Mouse (Mus musculus): Measurements from ENCODE around the gene Cdipt.
A peak's percentile ranks its signal among the peaks of the same experiment; 100 is the strongest.

The Cdipt gene

DNA sequence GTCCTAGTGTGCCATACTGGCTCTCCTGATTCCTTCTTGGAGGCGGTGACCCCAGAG lies at the start of gene Cdipt:
Gene Cdipt (plus strand): TSS at position 22 of the 57 bp plus-strand sequence.
- no peak for DNase-seq (ENCODE audit: low spot score)

DNA sequence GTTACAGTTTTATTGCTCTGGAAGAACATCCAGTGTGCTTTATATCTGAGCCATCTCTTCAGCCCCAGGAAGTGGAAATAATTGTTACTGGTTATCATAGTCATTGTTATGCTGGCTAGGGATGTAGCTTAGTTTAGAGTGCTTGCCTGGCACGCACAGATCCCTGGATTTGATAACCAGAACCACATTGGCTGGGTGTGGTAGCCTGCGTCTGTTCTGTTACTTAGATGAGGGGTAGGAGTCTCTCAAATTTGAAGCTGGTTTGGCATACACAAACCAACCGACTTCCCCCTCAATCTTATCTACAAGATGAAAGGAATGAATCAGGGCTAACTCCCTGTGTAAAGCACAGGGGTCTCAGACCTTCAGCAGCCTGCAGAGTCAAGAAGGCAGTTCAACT lies 49.4 kb upstream of the Cdipt start:
- DNase-seq (ENCODE audit: low spot score) = no peak

GRCm38 (mm10) chr7:126928384-126929037 lies 47.2 kb upstream of the Cdipt start, which contains the start of gene Kctd13:
Kctd13 (plus strand) TSS chr7:126928879.
- peak; percentile 89 for DNase-seq (ENCODE audit: low spot score)

- DNase-seq (ENCODE audit: low spot score) = no peak
These were observed 46.7 kb upstream of the Cdipt start for GRCm38 (mm10) chr7:126929046-126929445.

DNA sequence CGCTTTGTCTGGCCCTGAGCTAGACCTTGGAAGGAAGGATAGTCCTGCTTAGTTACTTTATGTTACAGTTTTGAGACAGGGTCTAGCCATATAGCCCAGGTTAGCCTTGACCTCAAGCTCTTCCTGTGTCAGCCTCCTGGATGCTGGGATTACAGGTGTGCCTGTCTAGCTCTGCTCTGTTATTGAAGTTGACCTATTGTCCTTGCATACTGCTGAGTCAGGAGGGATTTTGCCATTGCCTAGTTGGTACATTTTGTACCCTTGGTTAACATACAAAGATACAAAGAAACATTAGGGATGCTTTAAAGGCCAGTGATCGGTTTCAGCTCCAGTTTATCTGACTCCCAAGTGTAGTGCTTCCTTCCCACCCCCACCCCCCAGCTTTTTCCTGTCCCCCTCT lies 43.1 kb upstream of the Cdipt start:
- no peak for DNase-seq (ENCODE audit: low spot score)

- DNase-seq (ENCODE audit: low spot score) = no peak
These were observed 34.5 kb upstream of the Cdipt start for GRCm38 (mm10) chr7:126941171-126941570.

DNA sequence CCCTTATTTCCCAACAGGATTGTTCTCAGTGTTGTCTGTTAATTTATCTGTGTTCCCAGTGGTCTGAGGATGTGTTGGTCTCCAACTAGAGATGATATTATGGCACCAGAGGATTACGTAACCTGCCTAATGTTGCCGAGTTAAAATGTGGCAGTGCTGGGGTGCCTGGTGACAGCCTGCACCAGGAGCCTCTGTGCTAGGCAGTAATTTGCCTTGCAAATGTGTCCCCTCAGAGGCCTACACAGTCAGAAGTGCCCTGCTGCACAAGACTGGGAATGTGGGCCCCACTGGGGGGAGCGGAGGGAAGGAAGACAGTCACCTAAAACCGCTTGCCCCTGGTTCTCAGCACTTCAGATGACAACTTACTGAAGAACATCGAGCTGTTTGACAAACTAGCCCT lies 33.9 kb upstream of the Cdipt start:
- DNase-seq (ENCODE audit: low spot score) = no peak

GRCm38 (mm10) chr7:126946530-126946929 lies 29.2 kb upstream of the Cdipt start:
- DNase-seq (ENCODE audit: low spot score) = no peak

DNA sequence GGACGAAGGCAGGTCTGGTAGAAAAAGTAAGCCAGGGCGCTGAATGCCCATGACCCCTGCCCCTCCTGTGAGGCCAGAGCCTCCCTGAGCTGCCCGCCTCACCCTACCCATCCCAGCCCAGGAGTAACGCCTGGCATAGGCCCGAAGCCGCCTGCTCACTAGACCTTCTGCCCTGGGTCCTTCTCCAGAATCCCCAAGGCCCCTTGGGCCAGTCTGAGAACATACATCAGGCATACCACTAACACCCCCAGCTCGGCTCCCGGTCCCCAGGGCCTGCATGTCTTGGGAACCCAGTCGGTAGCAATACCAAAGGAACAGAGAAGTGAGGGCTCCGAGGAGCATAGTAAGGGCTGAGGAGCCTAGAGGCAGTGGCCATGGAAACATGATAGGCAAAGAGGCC lies 27.1 kb upstream of the Cdipt start:
- DNase-seq (ENCODE audit: low spot score) = no peak

DNA sequence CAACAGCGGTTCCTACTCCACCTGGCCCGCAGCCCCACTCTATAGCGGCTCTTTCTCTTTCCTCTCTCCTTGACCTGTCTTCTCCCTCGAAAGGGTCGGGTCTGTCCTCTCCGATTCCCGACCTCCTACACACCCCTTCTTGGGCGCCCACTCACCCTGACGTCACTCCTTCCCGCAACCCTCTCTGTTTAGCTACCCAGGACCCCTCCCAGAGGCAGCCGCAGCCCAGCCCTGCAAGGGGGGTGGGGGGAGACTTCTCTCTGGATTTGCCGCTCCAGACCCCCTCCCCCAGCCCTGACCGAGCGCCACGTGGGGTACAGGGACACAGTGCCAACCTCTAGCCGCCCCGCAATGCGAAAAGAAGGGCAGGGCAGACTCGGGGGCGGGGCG lies 26.3 kb upstream of the Cdipt start, which contains the start of gene Asphd1:
Gene Asphd1 (minus strand): TSS at position 180 of the 390 bp plus-strand sequence.
- no peak for DNase-seq (ENCODE audit: low spot score)

DNA sequence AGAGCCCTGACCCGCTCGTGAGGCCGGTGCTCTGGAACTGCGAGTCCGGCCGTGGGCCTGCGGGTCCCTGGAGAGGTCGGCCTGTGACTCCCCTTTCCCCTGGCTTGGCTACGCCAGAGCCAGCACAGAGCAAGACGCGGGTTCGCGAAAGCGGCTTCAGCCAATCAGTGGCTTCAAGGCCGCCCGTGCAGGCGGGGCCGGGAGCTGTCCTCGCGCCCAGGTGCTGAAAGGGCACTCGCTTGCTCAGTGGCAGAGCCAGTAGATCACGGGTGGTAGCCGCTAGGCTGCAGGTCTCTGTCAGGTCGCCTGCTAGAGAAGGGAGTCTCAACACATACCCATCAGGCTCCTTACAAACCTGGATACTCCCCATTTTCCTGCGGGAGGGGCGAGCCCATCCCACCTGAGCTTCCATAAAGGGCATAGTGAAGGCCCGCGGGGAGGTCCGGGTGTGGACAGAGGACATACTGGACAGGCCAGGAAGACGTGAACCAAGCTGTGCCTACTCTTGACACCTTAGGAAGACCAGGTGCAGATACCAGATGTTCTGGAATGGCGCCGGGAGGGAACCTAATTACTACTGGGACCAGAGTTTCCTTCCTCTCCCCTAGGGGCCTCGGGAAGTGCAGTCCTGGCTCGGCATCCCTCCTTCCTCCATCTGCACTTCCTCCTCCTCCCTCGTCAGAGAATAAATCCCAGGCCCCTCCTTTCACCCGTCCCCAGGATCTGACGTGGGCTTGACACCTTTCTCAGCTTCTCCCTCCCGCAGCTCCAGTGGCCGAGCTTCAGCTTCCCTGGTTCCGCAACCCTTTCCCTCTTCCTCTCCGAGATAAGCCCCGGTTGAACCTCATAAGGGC lies 25.7 kb upstream of the Cdipt start, which contains the start of gene Sez6l2:
Gene Sez6l2 (plus strand): TSS at position 771 of the 854 bp plus-strand sequence.
- DNase-seq (ENCODE audit: low spot score) = peak; percentile 80

GRCm38 (mm10) chr7:126950647-126951615 lies 24.8 kb upstream of the Cdipt start:
- no peak for DNase-seq (ENCODE audit: low spot score)

GRCm38 (mm10) chr7:126951741-126952140 lies 24.0 kb upstream of the Cdipt start:
- no peak for DNase-seq (ENCODE audit: low spot score)

- DNase-seq (ENCODE audit: low spot score) = no peak
These were observed 23.1 kb upstream of the Cdipt start for GRCm38 (mm10) chr7:126952646-126953045.

GRCm38 (mm10) chr7:126955125-126955524 lies 20.6 kb upstream of the Cdipt start:
- no peak for DNase-seq (ENCODE audit: low spot score)

GRCm38 (mm10) chr7:126959780-126960179 lies 15.9 kb upstream of the Cdipt start:
- DNase-seq (ENCODE audit: low spot score) = no peak

GRCm38 (mm10) chr7:126961095-126961494 lies 14.6 kb upstream of the Cdipt start:
- DNase-seq (ENCODE audit: low spot score) = no peak

- DNase-seq (ENCODE audit: low spot score) = no peak
These were observed 13.7 kb upstream of the Cdipt start for GRCm38 (mm10) chr7:126961965-126962364.

DNA sequence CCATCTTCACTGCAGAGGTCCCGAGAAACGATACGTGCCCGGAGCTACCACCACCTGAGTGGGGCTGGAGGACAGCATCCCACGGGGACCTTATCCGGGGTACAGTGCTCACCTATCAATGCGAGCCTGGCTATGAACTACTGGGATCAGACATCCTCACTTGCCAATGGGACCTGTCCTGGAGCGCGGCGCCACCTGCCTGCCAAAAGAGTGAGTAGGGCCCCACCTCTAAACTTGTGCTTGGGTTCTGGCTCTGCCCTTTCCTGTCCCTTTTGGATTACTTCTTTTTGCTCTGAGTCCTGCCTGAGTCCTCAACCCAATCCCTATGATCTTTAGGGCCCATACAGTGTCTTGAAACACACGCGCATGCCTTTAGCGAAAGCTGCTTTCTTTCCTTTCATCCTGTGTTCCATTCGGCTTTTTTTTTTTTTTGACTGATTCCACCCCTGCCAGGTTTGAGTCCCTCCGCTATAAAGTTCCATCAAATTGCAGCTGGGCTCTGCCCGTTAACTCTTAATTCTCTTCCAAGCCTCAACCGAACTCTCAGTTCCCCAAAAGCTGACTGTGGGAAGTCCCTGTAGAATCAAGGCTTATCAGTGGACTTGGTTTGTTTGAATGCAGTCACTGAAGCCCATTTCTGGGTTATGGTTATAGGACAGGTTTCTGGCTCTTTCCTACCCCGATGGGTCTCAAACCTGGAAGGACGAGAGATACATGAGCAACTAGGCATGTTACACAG lies 12.0 kb upstream of the Cdipt start:
- no peak for DNase-seq (ENCODE audit: low spot score)

GRCm38 (mm10) chr7:126965568-126965967 lies 10.1 kb upstream of the Cdipt start:
- DNase-seq (ENCODE audit: low spot score) = no peak

GRCm38 (mm10) chr7:126967361-126967760 lies 8.4 kb upstream of the Cdipt start:
- DNase-seq (ENCODE audit: low spot score) = peak; percentile 54

DNA sequence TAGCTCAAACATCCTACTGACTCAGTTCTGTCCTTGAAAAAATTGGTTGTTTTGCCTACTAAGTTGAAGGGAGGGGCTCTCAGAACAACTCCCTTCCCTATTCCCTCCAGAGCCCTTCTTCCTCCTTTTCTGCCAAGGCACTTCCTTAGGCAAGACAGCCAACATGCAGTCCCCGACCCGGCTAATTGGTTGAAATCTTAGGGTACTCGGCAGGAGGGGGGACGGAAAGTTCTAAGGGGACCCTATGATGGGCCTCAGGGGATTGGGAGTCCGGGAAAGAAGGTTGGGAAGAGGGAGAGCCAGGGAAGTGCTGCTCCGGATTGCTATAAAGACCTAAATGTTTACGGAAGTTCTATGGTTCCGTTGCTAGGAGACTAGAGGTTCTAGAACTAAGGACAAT lies 221 bp upstream of the Cdipt start:
- peak; percentile 34 for DNase-seq (ENCODE audit: low spot score)

Measured in ovary, adult 18-20 months (tissue).